ENCODE assay signal across 13 mouse cellular contexts in genomic region chr7:87204751-87205150, GRCm38 (mm10). TPM values are rescaled to one million over a fixed set of nuclear protein-coding genes. Genes with fewer than 3 reads are reported as not detected.
"Had no signal": no experiment of that assay in that cellular context is flagged by ENCODE, and none has a peak within 500 bp of the region (broad histone marks: within the 10 kb centered on the region; RNA-seq: fewer than 3 reads in every experiment).

No protein-coding gene starts in this region.

- H3K27me3 ChIP-seq: limb, embryonic 13.5 days; megakaryocyte, embryonic 14.5 days; midbrain, embryonic 15.5 days; neural tube, embryonic 13.5 days had no signal

- H3K4me3 ChIP-seq: layer of hippocampus, adult 2 months; limb, embryonic 13.5 days; megakaryocyte, embryonic 14.5 days; midbrain, embryonic 15.5 days; neural tube, embryonic 13.5 days had no signal

- DNase-seq: kidney, adult 11 months; kidney, adult 9 months; kidney, postnatal 36 days; left cerebral cortex, postnatal 4 days; lung, postnatal 14 days; right cerebral cortex, postnatal 14 days; thymus, postnatal 36 days had no signal

- H3K36me3 ChIP-seq: limb, embryonic 13.5 days; midbrain, embryonic 15.5 days; neural tube, embryonic 13.5 days had no signal

RNA-seq across cellular contexts. Expression of gene Nox4, which starts 41.1 kb away (rescaled TPM):
- total RNA-seq: monocyte, adult 5-6 weeks had no signal
